Mouse (Mus musculus) mesoderm, embryonic 11.5 days (tissue): ENCODE results near the gene P3h3.
"Not testable (repeated sequence)": the region's sequence is repeated elsewhere in the genome, so short reads cannot be mapped to it uniquely, and the experiment has no call there.

Experiments used
- DNase-seq: peaks from one replicate; pipeline ENCODE4 v3.0.0-alpha.2; 2012; ENCODE audit warnings: low read depth, low spot score

P3h3 gene

GRCm38 (mm10) chr6:124831199-124831598, 26.4 kb downstream of the P3h3 start:
- not testable (repeated sequence) for DNase-seq

- DNase-seq: peak; percentile 96
Observed at GRCm38 (mm10) chr6:124829799-124830700, 27.5 kb downstream of the P3h3 start.

DNA sequence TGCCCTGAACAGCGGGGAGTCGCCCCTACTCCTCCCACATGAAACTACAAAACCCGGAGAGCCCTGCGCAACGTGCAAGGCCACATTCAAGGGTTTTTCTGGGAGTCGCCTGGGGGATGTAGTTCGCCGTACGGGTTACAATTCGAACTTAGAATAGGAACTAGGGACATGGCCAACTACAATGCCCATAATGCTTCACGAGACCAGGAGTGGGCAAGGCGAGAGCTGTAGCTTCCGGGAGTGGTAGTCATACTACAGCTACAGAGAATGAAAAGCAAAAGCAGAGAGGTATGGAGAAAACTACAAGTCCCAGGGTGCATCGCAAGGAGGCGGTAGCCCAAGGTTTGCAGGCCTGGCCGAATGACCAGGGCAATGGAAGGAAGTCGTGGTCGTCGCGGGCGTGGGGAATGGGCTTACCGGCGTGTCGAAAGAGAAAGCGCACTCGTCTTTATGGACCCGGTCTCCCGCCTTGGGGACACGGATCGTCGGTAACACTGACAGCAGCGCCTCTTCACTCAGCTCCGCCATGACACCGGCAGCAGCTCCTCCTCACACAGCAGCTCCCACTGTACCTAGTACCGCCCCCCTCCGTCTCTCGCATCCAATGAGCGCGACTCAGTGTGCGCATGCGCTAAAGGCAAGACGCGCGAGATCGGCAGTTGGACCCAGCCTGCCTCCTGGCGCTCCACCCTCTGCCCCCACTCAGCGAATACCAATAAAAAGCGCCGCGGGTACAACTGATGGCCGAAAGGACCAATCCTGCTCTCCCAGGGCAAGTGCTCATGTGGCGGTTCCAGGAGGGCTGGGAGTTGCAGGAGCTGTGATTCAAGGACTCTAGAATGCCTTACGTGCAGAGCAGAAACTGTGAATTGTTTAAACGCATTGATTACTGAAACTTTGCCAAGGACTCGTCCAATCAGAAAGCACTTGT, 28.4 kb downstream of the P3h3 start, which contains the start of the genes Usp5 and Cdca3:
Gene Usp5 (minus strand): TSS at position 617 of the 931 bp plus-strand sequence.
Gene Cdca3 (plus strand): TSS at position 680 of the 931 bp plus-strand sequence.
- DNase-seq: peak; percentile 100

GRCm38 (mm10) chr6:124828101-124828592, 29.4 kb downstream of the P3h3 start:
- no peak for DNase-seq

DNA sequence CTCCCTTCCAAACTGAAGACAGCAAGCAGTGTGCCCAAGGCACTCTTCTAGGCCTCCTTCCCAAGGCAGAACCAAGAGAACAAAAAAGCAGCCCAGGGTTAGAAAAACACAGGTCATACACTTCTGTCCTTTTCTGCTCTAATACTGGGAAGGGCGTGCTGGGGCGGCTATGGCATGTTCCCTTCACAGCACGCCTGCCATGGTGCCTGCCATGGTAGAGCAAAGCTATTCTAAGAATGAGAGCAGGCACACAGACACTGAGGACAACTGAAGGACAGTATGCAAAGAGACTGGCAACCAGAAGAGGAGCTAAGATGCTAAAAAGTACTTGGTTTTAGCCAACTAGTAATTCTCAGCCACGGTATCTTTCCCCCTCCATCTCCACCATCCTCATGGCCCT, 35.5 kb downstream of the P3h3 start:
- DNase-seq: no peak

GRCm38 (mm10) chr6:124820891-124821290, 36.7 kb downstream of the P3h3 start:
- DNase-seq: no peak

DNA sequence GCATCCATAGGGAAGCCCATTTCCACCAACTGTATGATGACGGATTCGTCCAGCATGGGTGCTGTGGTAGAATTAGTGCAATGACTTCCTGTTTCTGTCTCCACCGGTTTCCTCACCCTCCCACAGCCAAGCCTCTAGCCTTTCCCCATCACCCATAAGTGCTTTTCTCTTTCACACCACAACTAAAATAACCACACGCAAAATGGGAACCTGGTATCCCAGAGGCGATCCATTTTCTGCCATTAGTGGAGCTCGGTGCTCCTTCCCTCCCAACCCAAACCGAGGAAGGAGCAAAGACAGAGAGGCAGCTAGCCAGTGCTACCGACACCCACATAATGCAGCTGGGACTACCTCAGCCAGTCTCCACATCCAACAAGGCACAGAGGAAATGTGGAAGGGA, 39.6 kb downstream of the P3h3 start:
- no peak for DNase-seq

GRCm38 (mm10) chr6:124817563-124817962, 40.0 kb downstream of the P3h3 start:
- no peak for DNase-seq

DNA sequence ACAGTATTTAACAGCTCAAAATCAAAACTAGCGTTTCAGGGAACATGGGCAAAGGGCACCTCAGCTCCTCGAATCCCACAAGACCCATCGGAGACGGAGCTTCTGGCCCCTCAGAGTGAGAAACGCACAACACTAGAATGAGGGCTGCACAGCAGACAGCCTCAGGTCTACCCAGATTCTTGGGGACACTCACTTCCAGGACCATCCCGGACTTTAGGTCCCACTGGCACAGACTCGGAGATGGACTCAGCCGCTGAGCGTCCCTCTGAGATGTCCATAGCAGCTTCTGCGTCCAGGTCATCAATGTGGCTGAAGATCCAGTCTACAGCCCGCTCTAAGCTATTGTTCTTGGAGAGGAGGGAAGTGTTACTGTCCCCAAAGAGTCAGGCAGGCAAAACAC, 40.4 kb downstream of the P3h3 start:
- no peak for DNase-seq

DNA sequence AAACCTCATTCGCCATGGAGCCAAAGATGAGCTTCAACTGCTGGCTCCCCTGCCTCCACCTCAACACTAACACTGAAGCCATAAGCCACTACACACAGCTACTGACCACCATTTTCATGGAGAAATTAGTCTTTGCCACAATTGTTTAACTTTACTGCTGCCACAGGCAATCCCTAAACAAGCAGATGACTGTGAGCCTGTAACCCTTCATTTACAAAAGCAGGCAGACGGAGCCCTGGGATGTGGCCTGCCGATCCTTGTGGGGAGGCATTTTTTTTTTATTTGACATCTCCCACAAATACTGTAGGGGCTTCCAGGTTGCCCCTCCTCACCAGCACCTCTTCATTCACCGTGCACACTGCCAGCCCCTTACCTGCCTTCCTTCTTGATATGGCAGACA, 40.9 kb downstream of the P3h3 start:
- DNase-seq: no peak

GRCm38 (mm10) chr6:124814858-124815774, 42.4 kb downstream of the P3h3 start:
- no peak for DNase-seq

DNA sequence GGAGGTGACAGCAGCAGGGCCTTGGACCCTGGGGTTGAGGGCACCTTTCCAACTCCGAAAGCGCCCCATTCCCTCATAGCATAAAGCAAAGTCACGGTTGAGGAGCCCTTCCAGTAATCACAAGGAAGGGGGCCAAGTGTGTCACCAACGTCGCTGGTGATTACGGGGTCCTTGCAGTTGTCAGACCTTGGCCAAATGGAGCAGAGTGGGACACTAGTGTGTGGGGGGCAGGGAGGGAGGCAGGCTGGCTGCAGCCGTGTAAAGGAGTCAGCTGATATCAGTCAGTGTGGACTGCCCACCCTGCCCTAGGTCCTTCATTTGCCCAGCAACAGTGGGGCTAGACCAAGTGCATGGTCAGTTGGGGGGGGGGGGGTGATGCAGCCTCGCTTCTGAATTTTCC, 43.1 kb downstream of the P3h3 start:
- no peak for DNase-seq

GRCm38 (mm10) chr6:124813933-124814332, 43.6 kb downstream of the P3h3 start, which contains the start of gene Tpi1:
TSS of gene Tpi1 (minus strand) at chr6:124814296.
- DNase-seq: peak; percentile 89

GRCm38 (mm10) chr6:124813496-124813895, 44.1 kb downstream of the P3h3 start:
- DNase-seq: peak; percentile 75

DNA sequence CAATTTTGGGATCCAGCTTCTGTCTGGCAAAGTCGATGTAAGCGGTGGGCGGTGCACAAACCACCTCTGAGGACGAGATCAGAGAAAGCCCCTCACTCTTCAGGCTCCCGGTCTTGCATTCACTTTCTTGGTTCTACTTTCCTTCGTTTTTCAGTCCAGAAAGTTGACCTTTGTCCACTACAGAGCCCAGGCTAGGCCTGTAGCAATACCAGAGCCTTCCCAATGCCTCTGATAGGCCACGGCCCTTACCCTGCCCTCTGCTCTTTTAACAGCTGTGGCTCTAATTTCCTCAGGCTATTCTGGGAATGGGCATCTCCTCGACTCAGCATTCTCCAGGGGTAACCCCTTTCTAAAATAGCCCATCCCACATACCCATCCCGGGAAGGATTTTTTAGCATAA, 44.7 kb downstream of the P3h3 start:
- no peak for DNase-seq

GRCm38 (mm10) chr6:124811701-124812560, 45.6 kb downstream of the P3h3 start:
- no peak for DNase-seq

GRCm38 (mm10) chr6:124811403-124811665, 46.2 kb downstream of the P3h3 start:
- DNase-seq: no peak

- not testable (repeated sequence) for DNase-seq
Observed at GRCm38 (mm10) chr6:124810566-124811402, 46.8 kb downstream of the P3h3 start.
